Mouse (Mus musculus) stomach, postnatal 0 days (tissue): ENCODE results near the gene Ccdc141.

Source experiments
- CTCF ChIP-seq: IDR thresholded peaks from 2 replicates; pipeline ENCODE4 v1.5.1; 2016; ENCODE audit warnings: antibody characterized with exemption, low read depth, mild to moderate bottlenecking, moderate library complexity
- EP300 ChIP-seq: optimal IDR thresholded peaks from 2 replicates; pipeline ENCODE3; 2016; ENCODE audit warnings: antibody characterized with exemption

DNA sequence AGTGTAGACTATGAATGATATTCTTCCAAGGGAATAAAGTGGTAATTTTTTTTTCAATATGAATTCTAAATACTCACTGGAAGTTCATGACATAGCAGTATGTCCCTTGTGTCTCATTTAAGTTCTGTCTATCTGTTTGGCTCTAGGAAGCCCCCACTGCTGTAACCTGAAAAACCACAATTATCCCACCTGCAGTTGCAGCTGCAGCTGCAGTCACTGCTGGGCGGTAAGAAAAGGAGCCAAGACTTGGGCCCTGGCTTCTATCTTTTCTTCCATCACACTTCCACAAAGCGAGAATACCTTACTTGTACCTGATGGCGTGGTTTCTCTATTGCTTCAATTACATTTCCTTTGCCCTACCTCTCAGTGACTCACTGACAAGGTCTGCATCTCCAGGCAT lies 17.1 kb upstream of the Ccdc141 start:
- TF ChIP-seq CTCF = no peak
- TF ChIP-seq EP300 = no peak
